Mouse (Mus musculus) forebrain, embryonic 14.5 days (tissue): ENCODE measurements at regions not wholly inside any gene's neighbourhood (a gene's known extent, or its start where the extent isn't known, plus 50 kb on each side); places are given as distances from the start of the nearest gene placed in this dataset.

ENCODE experiments used
- ATAC-seq: fragments of 200-750 bp; cut with Nextera tagmentation; 2 replicates; pipeline ENCODE4 v1.8.0; 2017; ENCODE audit warnings: mild to moderate bottlenecking, moderate library complexity
- DNase-seq: peaks from one replicate; pipeline ENCODE4 v3.0.0-alpha.2; 2015; ENCODE audit warnings: low spot score
- H3K27ac ChIP-seq: fragments of 300-500 bp; sonication (generic); 2 replicates; pipeline ENCODE4 v1.5.1; 2014; ENCODE audit warnings: low read depth, mild to moderate bottlenecking, control low read depth, low read length, moderate library complexity
- H3K27me3 ChIP-seq: fragments of 300-500 bp; sonication (generic); replicated peaks from 2 replicates; pipeline ENCODE4 v1.6.1; 2014; ENCODE audit warnings: low read length, control low read depth, mixed read lengths; ENCODE audit not compliant: control insufficient read depth, insufficient read depth
- H3K36me3 ChIP-seq: fragments of 300-500 bp; sonication (generic); 2 replicates; pipeline ENCODE4 v1.6.1; 2014; ENCODE audit warnings: low read length, control low read depth; ENCODE audit not compliant: control insufficient read depth, insufficient read depth
- H3K4me1 ChIP-seq: fragments of 300-500 bp; sonication (generic); 2 replicates; pipeline ENCODE4 v1.6.1; 2014; ENCODE audit warnings: antibody characterized with exemption, low read length, control low read depth; ENCODE audit not compliant: control insufficient read depth, insufficient read depth
- H3K4me2 ChIP-seq: fragments of 300-500 bp; sonication (generic); 2 replicates; pipeline ENCODE4 v1.6.1; 2014; ENCODE audit warnings: mild to moderate bottlenecking, control low read depth, low read length
- H3K4me3 ChIP-seq: fragments of 300-500 bp; sonication (generic); 2 replicates; pipeline ENCODE4 v1.5.1; 2014; ENCODE audit warnings: low read depth, low read length, control low read depth
- H3K9ac ChIP-seq: fragments of 300-500 bp; sonication (generic); 2 replicates; pipeline ENCODE4 v1.6.1; 2014; ENCODE audit warnings: mild to moderate bottlenecking, low read length, control low read depth, moderate library complexity
- H3K9me3 ChIP-seq: fragments of 300-500 bp; sonication (generic); replicated peaks from 2 replicates; pipeline ENCODE4 v1.6.1; 2016; ENCODE audit warnings: low read length, control low read depth, mixed read lengths; ENCODE audit not compliant: control insufficient read depth
- WGBS: fragments of 180-500 bp; shearing (Covaris S2); extraction: QIAGEN DNeasy Blood & Tissue Kit; methylation state at CpG from one replicate; pipeline ENCODE4 v1.1.7; 2014; 5-methylcytosine and 5-hydroxymethylcytosine counted together

DNA sequence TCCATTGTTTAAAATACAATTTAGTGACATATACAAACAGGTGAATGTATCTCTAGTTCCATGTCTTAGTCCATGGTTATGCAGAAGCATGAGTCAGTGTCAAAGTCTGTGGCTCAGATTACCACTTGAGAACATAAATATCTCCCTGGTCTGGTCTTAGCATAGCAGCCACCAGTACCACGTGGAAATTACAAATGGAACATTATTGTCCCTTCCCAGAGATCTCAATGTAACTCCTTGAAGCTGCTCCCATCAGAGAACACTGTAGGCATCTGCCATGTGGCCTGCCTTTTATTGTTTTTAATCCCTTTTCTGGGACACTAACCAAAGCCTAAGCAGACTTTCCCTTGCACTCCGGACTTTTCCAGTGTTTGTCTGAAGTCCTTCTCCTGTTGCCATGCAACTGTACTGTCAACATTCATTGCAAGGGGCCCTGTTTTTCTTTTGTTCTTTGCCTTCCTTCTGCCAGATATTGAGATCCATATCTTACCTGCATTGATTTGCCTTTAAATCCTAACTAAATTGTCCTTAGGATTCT, 217.7 kb upstream of the Reg3g start:
- Histone ChIP-seq H3K36me3 (no peaks in the 10 kb centered on the region), H3K4me2 (no peak overlapping the region), H3K9ac (no peak overlapping the region), H3K27ac (no peak overlapping the region), H3K9me3 (no peaks in the 10 kb centered on the region), H3K4me3 (no peak overlapping the region), H3K27me3 (no peaks in the 10 kb centered on the region), H3K4me1 (no peaks in the 10 kb centered on the region)
- ATAC-seq, result no peak; the same call in 1 of the 2 replicates
- 24% methylated on average over 2 of the region's 2 CpGs for WGBS
- DNase-seq, result peak; percentile 11

DNA sequence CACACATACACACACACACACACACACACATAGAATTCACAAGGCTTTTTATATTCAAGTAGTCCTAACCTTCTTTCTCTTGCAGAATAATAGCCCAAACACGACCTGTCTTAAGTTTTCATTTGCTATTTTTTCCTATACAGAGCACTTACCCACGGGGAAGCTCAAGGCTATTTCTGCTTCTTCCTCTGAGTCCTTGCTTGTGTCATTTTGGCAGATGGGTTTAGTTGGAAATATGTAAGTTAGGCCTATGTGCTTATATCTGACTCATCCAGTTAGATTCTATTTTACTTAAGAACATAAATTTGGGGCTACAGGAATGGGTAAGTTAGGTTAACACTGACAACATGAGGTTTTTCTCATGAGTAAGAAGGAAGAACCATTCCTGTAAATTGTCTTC, 182.0 kb upstream of the Reg3g start:
- Histone ChIP-seq H3K9ac (no peak overlapping the region), H3K27me3 (no peaks in the 10 kb centered on the region), H3K4me2 (no peak overlapping the region), H3K4me3 (no peak overlapping the region), H3K27ac (no peak overlapping the region), H3K9me3 (no peaks in the 10 kb centered on the region), H3K4me1 (no peaks in the 10 kb centered on the region), H3K36me3 (no peaks in the 10 kb centered on the region)
- WGBS, result 86% methylated on average over 2 of the region's 2 CpGs
- DNase-seq, result no peak
- ATAC-seq, result no peak
